Mouse (Mus musculus) frontal cortex, adult (tissue): Measurements from ENCODE around the gene Twsg1.

Source experiments
- ATAC-seq: cut with Nextera tagmentation; 2 replicates; pipeline ENCODE4 v1.9.2; 2017; ENCODE audit warnings: mild to moderate bottlenecking, moderate library complexity, mixed read lengths; ENCODE audit not compliant: low TSS enrichment

Twsg1 gene

GRCm38 (mm10) chr17:65931525-65931924 lies 19.5 kb downstream of the Twsg1 start:
- ATAC-seq: peak; percentile 4; the same call in 1 of the 2 replicates

GRCm38 (mm10) chr17:65930960-65931359 lies 20.1 kb downstream of the Twsg1 start:
- ATAC-seq: peak; percentile 92

DNA sequence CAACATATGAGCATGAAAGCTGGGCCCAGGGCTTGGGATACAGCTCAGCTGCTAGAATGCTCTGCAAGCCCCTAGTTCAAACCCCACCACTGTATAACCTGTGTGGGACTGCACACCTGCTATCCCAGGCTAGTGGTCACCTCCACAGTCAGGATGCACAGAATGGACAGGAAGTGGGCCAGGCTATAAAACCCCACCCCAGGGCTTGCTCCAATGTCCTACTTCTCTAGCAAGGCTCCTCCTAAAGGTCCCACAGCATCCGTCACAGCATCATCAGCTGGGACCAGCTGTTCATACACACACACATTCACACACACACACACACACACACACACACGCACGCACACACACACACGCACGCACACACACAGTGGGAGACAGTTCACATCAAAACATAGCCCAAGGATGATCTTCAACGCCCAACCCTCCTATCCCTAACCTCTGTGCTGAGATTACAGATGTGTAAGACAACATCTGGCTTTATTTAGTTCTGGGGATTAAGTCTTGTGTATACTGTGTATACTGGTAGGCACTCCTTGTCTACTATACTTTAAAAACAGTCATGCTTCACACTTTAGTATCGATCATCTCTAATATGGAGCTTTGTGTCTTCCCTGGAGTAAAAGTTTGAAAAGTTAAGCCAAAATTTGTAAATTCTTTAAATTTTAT lies 20.7 kb downstream of the Twsg1 start:
- ATAC-seq: no peak

DNA sequence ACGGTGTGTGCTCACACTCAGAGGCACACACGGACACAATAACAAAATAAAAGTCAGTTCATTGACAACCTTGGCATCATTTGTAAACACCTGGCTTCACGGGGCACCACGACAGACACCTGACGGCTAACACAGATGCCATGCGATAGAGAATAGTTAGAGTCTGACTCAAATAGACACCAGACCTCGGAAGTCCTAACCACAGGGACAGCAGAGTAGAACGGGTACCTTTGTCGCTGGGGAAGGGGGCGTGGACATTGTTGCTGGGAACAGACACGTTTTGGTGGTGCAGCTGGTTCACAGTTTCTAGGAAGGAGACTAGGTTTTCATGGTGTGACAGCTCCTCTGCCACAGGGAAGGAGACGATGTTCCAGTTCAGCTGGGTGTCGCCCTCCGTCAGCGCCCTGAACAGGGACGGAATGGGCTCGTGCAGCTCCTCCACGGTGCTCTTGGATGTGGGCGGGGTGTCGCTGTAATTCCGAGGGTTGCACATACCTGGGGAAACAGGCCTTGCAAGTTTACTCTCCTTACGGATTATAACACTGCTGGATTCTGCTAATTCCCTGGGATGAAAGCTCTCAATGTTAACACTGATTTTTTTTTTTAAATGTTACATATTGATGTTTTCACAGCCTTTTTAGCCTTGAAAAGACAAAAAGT lies 21.6 kb downstream of the Twsg1 start:
- ATAC-seq: no peak

DNA sequence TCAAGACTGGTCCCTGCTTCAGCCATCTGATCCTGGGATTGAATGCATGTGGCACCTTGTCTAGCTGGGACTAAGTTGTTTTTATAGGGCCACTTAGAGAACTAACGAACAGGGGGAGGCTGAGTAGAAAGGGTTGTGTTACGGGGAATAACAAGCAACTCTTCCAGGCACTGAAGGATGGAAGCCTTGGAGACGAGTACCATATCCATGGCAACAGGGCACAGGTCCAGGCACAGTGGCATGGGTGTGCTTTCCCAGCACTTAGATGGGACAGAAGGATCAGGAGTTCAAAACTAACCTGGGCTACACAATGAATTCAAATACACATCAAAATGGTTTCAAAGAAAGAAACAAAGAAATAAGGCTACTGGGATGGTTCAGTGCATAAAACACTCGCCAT lies 23.9 kb downstream of the Twsg1 start:
- no peak for ATAC-seq

DNA sequence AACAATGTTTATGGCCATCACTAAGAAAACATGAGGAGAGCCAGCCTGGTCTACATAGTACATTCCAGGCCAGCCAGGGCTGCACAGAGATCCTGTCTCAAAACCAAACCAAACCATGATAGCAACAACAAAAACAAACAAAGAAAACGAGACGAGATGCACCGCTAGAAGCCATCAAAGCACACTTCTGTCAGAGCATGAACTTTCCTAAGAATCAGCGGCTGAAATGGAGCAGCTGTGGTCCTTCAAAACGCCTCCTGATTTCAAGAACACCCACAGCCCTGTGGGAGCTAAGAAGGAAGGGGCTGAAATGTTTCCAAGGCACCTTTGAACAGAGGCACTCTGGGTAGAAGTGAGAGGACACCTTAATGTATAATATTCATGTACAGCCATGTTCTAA lies 26.8 kb downstream of the Twsg1 start:
- ATAC-seq: no peak

GRCm38 (mm10) chr17:65921975-65922374 lies 29.1 kb downstream of the Twsg1 start:
- no peak for ATAC-seq

- no peak for ATAC-seq
Observed at GRCm38 (mm10) chr17:65919235-65919634, 31.8 kb downstream of the Twsg1 start.

DNA sequence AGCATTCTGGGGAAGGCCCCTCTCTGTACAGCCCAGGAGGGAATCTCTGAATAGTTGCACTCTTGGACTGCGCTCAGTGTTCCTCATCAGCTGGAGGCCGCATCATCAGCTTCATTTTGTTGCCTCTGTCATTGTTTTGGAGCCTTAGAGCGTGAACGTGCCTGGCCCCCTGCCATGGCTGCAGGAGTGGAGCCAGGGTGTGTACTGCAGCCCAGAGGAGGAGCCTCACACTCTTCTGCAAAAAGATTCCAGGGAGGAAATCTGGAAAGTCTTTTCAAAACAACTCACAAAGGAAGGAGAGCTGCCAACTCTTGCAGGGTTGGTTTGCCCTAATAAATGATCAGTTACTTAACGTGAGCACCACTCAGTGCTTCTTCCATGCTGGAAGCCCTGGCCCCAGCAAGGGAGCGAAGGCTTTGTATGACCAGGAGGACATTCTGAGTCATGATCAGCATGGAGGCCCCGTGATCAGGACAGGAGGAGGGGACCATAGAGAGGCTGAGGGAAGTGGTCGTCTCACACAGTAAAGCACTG lies 34.8 kb downstream of the Twsg1 start:
- peak; percentile 89 for ATAC-seq

DNA sequence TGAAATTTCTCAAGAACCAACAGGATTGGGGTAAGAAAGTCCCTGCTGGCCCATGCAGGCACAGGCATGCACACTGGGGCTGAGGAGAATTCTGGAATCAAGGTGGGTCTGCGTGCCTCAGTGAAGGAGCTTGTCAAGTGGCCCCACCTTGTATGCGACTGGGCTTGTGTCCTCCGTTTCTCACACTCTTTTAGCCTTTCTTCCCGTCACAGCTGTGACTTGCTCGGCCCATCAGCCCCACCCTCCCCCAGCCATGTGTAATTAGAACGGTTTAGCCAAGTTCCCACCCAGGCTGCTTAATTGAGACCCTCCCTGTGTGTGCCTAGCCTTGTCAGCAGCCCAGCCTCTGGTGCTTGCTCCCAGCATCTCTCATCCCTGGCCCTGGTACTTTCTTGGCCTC lies 36.9 kb downstream of the Twsg1 start:
- ATAC-seq: no peak

- no peak for ATAC-seq
Observed at GRCm38 (mm10) chr17:65912202-65912601, 38.8 kb downstream of the Twsg1 start.

DNA sequence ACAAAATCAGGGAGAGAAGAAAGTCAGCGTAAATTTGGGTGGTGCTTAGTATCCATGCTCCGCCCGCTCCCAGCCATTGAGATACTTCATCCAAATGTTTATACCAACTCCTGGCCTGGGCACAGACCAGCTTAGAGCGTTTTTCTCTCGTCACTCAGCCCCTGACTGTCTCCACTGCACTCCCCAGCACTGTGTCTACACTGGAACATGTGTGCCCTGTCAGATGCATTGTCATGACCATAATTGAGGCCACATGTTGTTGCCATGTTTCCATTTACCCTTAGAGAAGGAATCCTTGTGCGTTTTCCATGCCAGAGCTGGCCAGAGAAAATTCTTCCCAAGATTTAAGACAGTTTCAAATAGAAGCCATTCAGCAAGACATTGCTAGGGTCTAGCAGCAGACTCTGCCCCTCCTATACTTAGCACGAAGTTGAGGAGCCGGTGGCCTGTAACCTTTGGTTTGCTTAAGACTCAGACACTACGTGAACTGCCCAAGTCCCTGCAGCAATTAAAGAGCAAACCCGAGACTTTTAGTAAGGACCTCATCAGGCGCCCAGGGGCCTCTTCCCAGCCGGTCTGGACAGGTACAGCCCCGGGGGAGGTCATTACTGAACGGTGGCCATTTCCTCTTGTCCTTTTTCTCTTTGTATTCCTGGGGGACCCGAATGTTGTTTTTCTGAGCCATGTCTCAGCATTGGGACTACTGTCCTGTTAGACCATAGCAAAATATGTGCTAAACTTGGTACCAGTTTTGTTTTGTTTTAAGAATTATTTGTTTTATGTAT lies 39.5 kb downstream of the Twsg1 start:
- ATAC-seq: no peak

DNA sequence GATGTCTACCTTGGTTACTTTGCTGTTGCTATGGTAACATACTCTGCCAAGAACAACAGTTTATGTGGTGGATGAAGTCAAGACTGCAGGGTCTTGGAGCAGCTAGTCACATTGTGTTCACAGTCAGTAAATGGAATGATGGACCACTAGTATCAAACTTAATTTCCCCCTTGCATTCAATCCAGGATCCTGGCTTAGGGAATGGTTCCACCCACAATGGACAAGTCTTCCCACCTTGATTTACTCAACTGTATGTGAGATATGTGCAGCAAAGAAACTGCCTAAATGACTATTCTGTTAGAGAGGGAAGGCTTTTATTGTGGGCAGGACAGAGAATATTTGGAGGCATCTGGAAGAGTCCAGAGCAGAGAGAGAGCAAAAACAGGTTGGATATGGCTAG lies 42.8 kb downstream of the Twsg1 start:
- ATAC-seq: no peak

DNA sequence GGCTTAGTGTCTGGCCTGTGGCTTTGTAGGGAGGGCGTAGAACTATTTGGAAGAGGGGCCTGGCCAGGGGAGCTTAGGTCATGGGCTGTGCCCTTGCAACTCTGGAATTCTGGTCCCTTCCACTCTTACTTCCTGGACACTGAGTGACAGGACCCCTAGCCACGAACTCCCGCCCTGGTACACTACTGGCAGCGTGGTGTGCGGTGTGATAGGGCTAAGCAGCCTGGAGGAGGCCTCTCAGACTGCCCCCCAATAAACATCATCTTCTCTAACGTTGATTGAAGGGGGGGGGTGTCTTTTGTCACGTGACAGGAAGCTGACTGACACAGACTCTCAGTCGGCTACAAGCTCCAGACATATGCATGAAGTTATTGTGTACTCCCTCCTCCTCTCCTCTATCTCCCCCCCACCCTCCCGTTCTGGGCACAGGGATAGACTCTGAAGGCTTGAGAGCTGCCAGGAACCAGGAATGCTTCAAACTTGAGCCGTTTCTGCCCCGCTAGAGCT lies 44.1 kb downstream of the Twsg1 start:
- no peak for ATAC-seq

DNA sequence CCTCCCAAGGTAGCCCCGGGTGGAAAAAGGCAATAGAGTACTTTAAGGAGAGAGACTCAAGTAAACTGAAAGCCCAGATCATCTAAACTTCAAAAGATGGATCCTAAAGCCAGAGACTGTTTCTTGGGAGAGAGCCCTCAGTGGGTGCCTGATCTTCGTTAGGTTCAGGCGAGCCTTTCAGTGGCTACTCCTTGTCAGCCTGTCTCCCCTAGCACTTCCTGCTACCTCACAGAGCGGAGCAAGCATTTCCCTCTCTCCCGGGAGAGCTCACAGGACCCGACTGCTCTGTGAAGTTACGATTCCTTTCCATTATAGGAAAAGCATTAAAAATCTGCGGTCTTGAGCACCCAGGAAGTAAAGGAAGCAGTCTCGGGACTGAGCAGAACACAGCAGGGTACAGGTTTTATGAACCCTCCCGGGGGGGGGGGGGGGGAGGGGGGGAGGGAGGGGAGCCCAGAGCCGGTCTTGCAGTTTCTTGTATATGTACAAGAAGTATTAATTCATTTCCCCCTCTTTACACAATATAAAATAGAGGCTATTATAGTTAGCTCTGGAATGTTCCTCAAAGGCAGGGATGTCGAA lies 44.6 kb downstream of the Twsg1 start:
- ATAC-seq: no peak

DNA sequence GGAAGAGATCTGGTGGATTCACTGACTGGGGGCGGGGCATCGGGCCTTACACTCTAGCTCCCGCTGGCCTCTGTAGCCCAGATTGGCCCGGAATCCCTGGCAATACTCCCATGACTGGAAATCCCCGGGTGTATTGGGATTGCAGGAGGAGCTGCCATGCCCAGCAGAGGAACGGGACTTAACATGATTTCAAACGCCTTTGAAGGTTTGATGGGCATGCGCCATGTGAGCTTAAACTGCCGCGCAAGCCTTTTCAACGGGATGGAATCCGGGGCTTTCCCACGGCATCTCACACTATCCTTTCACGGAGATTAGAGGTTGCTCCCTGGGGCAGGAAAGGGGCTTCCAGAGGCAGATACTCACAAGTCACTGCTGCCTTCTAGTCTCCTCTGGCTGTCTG lies 45.8 kb downstream of the Twsg1 start:
- ATAC-seq: no peak

GRCm38 (mm10) chr17:65903826-65904225 lies 47.2 kb downstream of the Twsg1 start:
- peak; percentile 94 for ATAC-seq

DNA sequence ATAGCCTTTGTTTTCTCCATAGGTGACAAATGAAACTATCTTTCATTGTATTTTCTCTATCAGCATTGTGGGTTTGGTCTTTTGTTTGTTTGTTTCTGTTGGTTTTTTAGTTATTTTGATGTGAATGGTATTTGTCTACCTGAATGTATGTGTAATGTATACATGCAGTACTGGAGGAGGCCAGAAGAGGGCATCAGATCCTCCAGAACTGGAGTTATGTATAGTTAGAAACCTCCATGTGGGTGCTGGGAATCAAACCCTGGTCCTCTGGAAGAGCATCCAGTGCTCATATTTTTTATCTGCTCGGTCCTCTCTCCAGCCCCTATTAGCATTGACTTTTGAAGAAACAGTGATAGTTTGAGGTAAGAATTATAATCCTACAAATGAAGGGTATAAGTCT lies 48.0 kb downstream of the Twsg1 start:
- ATAC-seq: no peak

GRCm38 (mm10) chr17:65902281-65902680 lies 48.7 kb downstream of the Twsg1 start:
- ATAC-seq: peak; percentile 66

GRCm38 (mm10) chr17:65896016-65896415 lies 55.0 kb downstream of the Twsg1 start:
- ATAC-seq: no peak

DNA sequence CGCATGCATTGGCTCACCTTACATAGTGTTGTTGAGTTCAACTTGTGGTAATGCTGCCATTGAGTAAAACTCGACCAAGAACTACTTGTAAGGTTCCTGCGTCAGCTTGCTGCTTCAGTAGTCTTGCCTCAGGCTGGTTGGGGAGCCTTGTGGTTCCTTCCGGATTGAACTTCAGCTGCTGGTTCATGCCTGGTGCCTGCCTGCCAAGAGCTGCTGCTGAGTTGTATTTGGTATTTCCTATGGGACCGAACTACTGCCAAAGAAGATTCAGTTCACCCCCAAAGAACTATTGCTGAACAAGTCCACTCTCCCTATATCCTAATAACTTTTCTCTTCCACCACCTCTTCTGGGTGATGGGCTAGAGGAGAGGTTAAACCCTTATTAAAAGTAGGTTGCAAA lies 61.5 kb downstream of the Twsg1 start:
- ATAC-seq: no peak

- no peak for ATAC-seq
Observed at GRCm38 (mm10) chr17:65886571-65886970, 64.5 kb downstream of the Twsg1 start.
